Mouse (Mus musculus): ENCODE results near the gene Lrrc4.

GRCm38 (mm10) chr6:28860922-28861321 is 29.4 kb upstream of the Lrrc4 start:
- TF ChIP-seq CTCF (conservative IDR thresholded peaks at IDR 0.05; ENCODE audit: low read length) (no peak), POU5F1 (IDR thresholded peaks at IDR 0.05; ENCODE audit: borderline replicate concordance, low read length) (no peak), NANOG (IDR thresholded peaks at IDR 0.05; ENCODE audit: borderline replicate concordance, low read length) (no peak)
